Mouse (Mus musculus) cerebellum, adult 2 months (tissue): ENCODE results near the gene Ccnk.

Source experiments
- CTCF ChIP-seq: fragments of 200-500 bp; IDR thresholded peaks from 2 replicates; pipeline ENCODE4 v1.5.1; 2011; ENCODE audit warnings: low read depth, mild to moderate bottlenecking, control low read depth, low read length, moderate library complexity, borderline replicate concordance; ENCODE audit not compliant: insufficient read depth
- POLR2A ChIP-seq: fragments of 200-500 bp; IDR thresholded peaks from 2 replicates; pipeline ENCODE4 v1.6.1; 2011; ENCODE audit warnings: low read length, control low read depth, borderline replicate concordance; ENCODE audit not compliant: insufficient read depth

DNA sequence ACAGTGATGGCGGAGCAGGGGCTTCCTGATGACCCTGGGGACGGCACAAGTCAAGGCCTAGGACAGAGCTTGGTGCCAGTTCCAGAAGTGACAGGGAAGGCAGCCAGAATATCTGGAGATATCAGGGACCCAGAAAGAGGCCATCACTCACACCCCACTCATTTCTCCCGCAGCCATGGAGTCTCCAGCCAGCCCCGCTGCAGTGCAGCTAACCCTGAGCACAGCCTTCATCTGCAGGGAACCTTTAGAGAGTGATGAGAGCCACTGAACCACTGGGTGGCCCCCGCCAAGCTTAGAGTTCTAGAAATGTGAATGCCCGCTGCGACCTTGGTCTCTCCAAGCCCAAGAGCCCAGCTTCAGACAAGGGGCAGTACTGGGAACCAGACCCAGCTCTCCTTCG lies 69.6 kb downstream of the Ccnk start:
- TF ChIP-seq CTCF, result no peak
- TF ChIP-seq POLR2A, result no peak
